Mouse (Mus musculus) mature B cell (primary cell): Measurements from ENCODE around the gene Slc22a23.

Experiments
- in situ Hi-C: fragments of 300-500 bp; cut with MboI; formaldehyde crosslinking; loops from 2 replicates; pipeline ENCODE4 v1.14.3; 2019

Gene Slc22a23

DNA sequence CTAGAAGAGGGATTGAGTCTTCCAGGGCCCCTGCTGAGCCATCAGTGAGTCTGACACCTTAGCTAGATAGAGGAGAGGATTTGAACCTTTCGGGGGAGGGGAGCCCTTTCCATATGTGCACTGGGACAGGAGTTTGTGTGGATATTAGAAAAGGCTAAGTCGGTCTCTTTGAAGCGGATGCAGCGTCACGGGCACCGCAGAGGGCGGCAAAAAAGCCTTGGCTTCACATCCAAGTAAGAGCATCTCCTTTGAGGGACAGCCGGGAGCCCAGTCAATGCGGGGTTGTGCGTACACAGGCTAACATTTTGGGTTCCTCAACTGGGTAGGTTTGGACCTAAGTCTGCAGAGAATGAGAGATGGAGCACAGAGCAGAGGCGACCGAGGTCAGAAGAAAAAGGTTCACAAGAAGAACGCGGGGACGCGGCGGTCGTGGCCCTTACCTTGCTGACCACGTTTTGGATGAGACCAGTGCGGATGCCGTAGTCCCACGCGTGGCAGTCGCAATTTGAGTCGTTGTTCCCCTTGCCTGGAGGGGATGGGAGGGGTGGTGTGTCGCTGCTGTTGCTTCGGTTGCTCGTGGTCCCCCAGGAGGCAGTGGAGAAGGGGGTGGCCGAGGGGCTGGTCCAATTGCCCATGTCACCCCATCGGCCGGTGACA, 1.1 kb downstream of the Slc22a23 start:
- in situ Hi-C loops: no loop called here

DNA sequence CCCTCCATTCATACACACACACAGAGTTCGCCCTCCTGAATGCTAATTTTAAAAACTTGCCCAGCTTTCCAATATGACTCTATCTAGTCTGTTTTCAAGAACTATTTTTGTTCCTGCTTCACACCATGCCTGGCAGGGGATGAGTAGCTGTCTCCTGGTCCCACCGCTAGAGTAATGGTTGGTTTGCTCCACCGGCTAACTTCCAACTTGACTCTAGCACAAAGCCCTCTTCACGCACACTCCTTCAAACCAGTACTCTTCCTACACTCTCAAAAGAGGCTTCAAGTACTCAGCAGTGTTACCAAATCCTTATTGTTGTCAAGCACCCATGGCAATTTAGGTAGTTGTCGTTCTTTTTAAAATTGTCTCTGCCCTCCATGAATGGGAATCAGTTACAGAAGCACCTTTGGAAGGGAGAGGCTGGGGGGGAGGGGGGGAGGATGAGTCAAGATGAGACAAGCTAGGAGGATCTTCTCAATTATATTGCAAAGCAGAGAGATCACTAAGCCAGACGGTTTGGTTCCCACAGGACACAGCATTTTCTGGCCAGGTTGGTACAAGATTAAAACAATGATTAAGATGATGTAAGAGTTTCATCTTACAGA, 2.6 kb downstream of the Slc22a23 start:
- in situ Hi-C loops: no loop called here

- in situ Hi-C loops: no loop called here
These were observed 8.1 kb downstream of the Slc22a23 start for GRCm38 (mm10) chr13:34336895-34337294.

DNA sequence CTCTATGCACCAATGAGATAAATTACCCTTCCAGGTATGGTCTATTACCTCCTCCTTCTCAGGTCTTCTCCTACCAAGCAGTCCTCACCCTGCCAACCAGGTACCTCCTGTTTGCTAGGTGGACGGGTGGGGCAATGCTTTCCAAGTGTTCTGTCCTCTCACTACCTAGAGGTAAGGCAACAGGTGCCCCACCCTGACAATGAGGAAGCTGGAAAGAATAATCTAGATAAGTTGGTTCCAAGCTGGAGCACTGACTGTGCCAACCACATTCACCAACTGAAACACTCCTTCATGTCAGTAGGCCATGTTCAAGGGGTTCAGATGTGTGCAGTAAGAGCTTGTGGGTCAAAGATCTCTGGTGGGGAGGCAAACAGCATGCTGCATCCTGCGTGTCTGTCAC, 10.1 kb downstream of the Slc22a23 start:
- in situ Hi-C loops: no loop called here

GRCm38 (mm10) chr13:34332762-34333161, 12.2 kb downstream of the Slc22a23 start:
- in situ Hi-C loops: no loop called here

- in situ Hi-C loops: no loop called here
These were observed 13.4 kb downstream of the Slc22a23 start for GRCm38 (mm10) chr13:34331399-34332186.

GRCm38 (mm10) chr13:34329589-34329988, 15.4 kb downstream of the Slc22a23 start:
- in situ Hi-C loops: no loop called here

DNA sequence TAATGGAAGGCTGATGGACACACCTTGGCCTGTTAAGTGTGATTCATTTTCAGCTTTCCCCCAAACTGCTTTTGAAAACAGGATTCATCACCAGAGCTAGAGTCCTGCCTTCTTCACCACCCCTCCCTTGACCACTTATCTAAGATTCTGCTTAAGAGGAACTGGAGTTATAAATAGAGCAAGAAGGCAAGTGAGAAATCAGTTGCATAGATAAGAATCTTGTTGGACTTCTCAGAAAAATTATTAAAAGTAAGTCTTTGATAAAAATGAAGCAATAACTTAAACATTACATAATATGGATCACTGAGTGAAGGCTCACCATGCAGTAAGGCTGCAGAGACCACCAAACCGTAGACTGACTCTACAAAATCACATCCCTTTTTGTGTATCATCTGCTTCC, 18.0 kb downstream of the Slc22a23 start:
- in situ Hi-C loops: no loop called here

- in situ Hi-C loops: no loop called here
These were observed 21.6 kb downstream of the Slc22a23 start for GRCm38 (mm10) chr13:34323361-34323760.

DNA sequence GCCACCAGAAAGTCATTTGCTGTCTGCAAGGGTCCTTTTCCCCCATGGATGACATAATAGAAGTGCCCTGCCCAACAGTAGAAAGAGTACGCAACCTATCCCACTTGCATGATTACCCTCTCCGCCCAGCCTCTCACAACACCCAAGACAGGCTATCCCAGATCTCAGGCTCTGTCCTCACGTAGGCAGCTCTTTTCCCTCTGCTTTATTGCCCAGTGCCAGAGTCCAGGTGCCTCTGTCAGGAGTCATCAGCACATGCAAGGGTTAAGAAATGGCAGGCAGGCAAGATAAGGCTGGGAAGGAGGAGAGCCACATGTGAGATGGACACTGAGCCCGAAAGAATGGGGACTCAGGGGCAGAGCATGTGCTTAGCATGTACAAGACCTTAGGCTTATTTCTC, 24.5 kb downstream of the Slc22a23 start:
- in situ Hi-C loops: no loop called here

DNA sequence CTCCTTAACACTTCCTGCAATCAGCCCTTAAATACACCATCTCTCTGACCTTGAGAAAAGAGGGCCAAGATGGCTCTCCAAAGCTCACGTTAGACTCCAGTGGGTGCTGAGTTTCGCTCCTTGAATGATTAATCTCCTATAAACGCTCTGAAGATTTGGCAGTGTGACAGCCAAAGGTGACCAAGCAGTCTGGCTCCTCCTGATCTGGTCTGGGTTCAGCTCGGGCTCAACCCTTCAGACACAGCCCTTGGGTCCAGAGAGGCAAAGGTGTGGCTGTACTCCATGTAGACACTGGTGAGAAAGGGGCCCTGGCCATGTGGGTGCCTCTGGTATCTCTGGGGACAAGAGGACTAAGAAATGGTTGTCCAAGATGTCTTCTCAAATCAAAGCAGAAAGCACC, 27.9 kb downstream of the Slc22a23 start:
- in situ Hi-C loops: no loop called here

DNA sequence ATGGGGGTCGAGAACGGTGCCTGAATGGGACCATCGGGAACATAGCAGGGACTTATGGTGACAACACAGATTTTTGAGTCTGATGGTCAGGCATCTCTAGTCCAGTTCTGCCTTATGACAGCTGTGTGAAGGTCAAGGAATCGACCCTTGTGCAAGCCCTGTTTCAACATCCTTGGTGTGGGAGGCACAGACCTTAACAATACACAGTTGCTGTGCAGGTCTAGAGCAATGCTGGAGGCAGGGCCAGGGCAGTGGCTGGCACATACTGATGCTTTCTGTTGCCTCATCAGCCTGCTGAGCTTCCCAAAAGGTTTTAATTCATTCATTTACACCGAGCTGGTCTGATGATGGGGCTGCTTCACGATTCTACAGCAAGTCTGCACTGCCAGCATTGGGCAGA, 28.5 kb downstream of the Slc22a23 start:
- in situ Hi-C loops: no loop called here

DNA sequence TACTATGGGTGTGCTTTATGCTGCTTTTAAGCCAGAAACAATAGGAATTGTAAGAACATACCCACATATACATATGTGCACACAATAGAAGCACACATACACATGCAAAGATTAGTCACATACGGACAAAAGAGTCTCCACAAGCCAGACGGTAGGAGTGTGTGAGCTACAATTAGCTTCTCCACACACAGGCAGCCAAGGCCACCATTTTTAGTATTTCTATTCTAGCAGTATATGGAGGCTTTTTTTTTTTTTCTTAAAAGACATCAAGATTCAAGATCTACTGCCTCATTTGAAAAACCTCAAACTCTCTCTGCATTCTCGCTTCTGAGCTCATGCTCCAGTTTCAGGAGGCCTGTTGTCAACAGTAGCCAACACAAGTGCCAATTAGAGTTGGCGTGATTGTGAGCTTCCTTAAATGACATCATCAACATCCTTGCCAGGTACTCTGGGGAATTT, 31.9 kb downstream of the Slc22a23 start:
- in situ Hi-C loops: no loop called here

DNA sequence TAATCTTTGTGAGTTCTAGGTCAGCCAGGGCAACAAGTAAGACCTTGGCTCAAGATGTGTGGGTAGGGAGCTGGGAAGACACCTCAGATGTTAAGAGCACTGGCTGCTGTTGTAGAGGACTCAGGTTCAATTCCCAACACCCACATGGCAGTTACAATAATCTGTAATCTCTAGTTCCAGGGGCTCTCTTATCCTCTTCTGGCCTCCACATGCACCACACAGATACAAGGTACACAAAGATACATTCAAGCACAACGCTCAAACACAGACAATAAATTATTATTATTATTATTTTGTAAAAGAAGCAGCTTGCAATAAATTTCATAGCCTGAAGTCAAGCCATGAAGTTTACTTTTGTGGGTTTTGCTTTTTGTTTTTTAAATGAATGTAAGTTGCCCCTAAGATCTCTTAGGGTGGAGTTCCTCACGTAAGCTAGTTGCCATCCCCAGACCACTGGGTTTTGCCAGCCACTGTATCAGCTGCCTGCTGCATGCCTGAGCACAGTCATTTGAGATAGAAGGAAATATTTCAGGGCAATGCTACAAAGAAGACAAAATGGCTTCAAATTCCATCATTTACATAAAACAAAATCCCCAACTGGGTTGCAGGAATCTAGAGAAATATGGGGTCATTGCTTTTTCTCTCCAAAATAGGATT, 32.5 kb downstream of the Slc22a23 start:
- in situ Hi-C loops: no loop called here

DNA sequence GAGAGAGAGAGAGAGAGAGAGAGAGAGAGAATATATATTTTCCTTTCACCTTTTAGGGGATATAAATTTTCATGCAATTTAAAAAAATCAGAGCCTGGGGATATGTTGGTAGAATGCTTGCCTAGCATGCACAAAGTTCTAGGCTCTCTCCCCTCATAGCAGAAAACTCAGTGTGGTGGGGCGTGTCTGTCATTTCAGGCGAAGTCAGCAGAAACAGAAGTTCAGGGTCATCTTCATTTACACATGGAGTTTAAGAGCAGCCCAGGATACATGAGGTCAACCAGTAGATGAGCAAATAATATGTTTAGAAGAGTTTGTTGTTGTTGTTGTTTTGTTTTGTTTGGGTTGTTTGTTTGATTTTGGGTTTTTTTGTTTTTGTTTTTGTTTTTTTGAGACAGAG, 33.4 kb downstream of the Slc22a23 start:
- in situ Hi-C loops: no loop called here

DNA sequence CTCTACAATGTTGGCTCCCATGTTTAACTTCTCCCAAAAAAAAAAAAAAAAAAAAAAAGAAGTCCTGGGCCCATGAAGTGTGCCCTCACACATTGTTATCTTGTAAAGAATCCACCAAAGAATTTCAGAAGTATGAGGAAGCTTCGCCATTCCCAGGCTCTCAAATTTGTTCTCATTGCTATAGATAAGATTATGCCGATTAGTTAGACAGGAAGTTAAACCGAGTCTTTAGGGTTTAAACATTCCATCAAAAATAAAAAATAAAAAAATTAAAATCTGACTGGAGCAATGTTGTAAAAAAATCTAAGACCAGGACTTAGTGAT, 36.4 kb downstream of the Slc22a23 start:
- in situ Hi-C loops: no loop called here

DNA sequence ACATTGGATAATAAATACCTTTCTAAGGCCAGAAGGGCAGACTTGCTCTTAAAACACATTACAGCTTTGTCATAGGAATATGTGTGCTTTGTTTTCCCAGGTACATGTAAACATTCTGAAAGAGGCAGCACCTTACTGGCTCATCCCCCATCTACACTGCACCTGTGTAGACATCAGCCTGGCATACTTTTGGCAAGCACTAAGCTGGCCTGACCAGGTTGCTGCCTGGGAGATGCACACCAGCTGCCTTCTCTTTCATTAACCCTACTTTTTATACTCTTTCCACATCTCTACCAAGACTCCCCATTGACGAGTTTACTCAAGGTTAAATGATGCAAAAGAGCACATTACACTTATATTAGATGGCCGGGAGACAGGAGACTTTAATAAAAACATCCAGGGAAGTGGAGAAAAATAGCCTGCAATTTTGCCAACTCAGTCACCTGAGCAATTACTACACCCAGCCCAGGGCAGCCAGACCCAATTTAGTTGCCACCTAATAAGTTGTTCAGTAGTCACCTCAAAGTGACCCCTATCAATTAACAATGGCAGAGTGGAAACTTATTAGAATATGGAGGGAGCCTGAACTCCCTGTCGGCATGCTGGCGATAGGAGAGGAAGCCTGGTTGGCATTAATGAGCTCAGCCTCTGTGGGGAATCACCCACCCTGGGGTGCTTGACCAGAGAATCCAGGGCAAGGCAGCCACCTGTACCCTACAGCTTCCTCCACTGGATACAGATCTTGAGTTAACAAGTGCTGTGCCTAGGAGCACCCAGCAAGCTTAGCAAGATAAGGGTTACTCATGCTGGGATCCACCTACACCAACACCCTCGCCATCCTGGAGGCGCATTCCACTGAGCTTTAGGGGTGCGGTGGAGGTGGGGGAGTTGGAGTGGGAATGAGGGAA, 37.0 kb downstream of the Slc22a23 start:
- in situ Hi-C loops: no loop called here

GRCm38 (mm10) chr13:34305964-34306671, 38.9 kb downstream of the Slc22a23 start:
- in situ Hi-C loops: no loop called here

DNA sequence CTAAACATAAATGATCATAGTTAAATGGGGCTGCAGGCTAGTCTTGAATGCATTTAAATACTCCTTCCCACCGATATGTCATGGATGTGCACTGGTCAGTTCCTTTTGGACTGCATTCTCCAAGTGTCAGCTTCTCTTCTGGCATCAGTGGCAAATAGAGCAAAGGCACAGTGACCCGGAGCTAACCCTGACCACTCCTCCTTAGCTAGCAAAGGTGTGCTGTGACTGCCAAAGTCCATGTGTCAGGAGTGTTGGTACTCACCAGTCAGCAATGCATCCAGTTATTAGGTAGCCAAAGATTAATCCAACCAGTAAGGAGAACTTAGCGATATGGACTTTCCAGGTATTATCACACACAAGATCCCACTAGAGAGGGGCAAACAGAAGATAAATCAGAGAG, 40.1 kb downstream of the Slc22a23 start:
- in situ Hi-C loops: no loop called here

- in situ Hi-C loops: no loop called here
These were observed 41.5 kb downstream of the Slc22a23 start for GRCm38 (mm10) chr13:34303386-34304016.

DNA sequence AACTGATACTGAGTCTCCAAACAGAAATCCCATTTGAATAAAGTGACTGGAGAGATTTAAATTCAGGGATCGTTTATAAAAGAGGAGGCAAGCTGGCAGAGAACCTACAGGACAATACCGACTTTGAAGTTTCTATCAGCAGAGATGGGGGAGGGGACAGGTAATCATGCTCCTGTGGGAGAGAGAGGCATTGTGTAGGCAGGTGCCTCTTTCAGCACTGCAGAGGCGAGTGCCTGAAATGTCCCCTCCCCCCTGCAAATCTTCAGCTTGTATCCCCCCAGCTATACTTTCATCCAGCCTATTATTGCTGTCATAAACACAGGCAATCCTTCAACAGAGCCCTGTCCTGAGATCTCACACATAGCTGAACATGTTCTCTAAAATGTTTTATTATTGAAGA, 43.4 kb downstream of the Slc22a23 start:
- in situ Hi-C loops: no loop called here
